Mouse (Mus musculus) spleen, adult 2 months (tissue): ENCODE measurements around the gene Gabrr2.

ENCODE experiments used
- CTCF ChIP-seq: fragments of 200-500 bp; IDR thresholded peaks from 2 replicates; pipeline ENCODE4 v1.5.1; 2011; ENCODE audit warnings: mild to moderate bottlenecking, inconsistent platforms; ENCODE audit not compliant: insufficient read depth, insufficient read length, insufficient replicate concordance; ENCODE audit errors: extremely low read depth
- POLR2A ChIP-seq: fragments of 200-500 bp; IDR thresholded peaks from 2 replicates; pipeline ENCODE4 v1.6.1; 2011; ENCODE audit warnings: low read depth, low read length, inconsistent platforms

- TF ChIP-seq CTCF (no peak), POLR2A (no peak)
Observed at GRCm38 (mm10) chr4:33077161-33077560, 14.4 kb downstream of the Gabrr2 start.
